Mouse (Mus musculus) bone marrow macrophage, adult 2 months (primary cell): ENCODE measurements around the gene Atp9a. TPM values are rescaled to one million over a fixed set of nuclear protein-coding genes. Genes with fewer than 3 reads are reported as not detected.

Experiments used
- H3K27ac ChIP-seq: 2 replicates; pipeline ENCODE4 v1.5.1; 2012; ENCODE audit warnings: low read depth, low read length; ENCODE audit not compliant: insufficient read depth
- H3K4me1 ChIP-seq: 2 replicates; pipeline ENCODE4 v1.6.1; 2012; ENCODE audit warnings: low read length; ENCODE audit not compliant: control insufficient read depth, insufficient read depth
- H3K4me3 ChIP-seq: 2 replicates; pipeline ENCODE4 v1.5.1; 2012; ENCODE audit warnings: mild to moderate bottlenecking, low read length, moderate library complexity; ENCODE audit not compliant: insufficient read depth
- CTCF ChIP-seq: IDR thresholded peaks from 2 replicates; pipeline ENCODE4 v1.5.1; 2012; ENCODE audit warnings: low read depth, mild to moderate bottlenecking, low read length, moderate library complexity
- POLR2A ChIP-seq: IDR thresholded peaks from 2 replicates; pipeline ENCODE4 v1.6.1; 2012; ENCODE audit warnings: mild to moderate bottlenecking, low read depth, low read length, borderline replicate concordance
- polyA plus RNA-seq: library from polyadenylated mRNA; stranded (reverse); fragments of >200 nt; gene quantifications from 2 replicates; pipeline ENCODE4 v1.2.4, GENCODE M21; 2012; ENCODE audit not compliant: missing spikeins, insufficient read depth, insufficient read length

The Atp9a gene
- polyA plus RNA-seq, 1 experiment = 1.2 TPM

DNA sequence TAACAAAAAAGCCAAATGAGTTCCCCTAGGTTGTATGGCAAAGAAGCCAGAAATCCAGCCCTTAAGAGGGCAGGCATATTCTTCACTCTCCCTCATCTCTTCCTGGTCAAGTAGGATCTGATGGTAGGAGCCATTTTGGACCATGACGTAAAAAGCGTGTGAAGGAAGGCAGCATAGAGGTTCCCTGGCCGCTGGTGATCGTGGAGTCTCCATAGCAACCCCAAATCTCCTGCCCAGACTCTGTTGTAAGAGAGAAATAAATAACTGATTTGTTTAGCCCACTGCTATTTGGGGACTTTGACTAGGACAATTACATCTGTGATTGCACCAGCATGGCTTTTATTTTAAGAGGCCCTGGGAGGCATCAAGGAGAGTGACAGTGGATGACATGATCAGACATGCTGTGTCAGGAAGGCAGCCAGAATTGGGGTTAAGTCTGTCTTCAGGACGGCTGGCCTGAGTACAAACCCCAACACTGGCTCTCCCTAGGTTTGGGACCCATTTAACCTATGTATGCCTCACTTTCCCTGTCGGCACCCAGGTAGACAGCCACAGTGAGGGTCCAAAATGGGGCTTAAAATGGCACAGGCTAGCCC lies 132.5 kb downstream of the Atp9a start:
- Histone ChIP-seq H3K4me3 (no peak overlapping the region), H3K27ac (no peak overlapping the region), H3K4me1 (peaks cover 2% of the 10 kb centered on the region; the same call in 1 of the 2 replicates)
- no peak for TF ChIP-seq POLR2A
- no peak for TF ChIP-seq CTCF

GRCm38 (mm10) chr2:168608125-168608564 lies 134.1 kb downstream of the Atp9a start:
- no peak overlapping the region for H3K4me3 ChIP-seq
- no peak for TF ChIP-seq POLR2A
- TF ChIP-seq CTCF = no peak
- H3K27ac ChIP-seq = no peak overlapping the region
- peaks cover 2% of the 10 kb centered on the region; the same call in 1 of the 2 replicates for H3K4me1 ChIP-seq

DNA sequence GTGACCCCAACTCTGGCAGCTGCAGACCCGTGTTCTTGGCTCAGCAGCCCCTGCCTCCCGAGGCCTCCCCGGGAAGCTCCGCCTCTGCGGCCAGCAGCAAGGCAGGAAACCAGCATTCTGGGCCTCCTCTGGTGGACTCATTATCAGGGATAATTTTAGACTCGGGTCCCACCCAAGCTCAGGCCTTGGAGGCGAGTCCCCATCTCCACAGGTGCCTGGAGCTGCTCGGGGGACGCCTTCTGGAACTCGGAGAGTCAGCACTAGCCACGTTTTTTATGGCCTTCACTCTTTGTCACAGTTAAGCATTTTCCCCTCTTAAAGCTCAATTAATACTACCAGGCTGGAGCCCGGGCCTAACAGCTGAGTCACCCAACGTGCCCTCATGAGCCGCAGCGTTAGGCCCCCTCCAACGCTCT lies 137.5 kb downstream of the Atp9a start:
- Histone ChIP-seq H3K27ac (no peak overlapping the region), H3K4me1 (peaks cover 2% of the 10 kb centered on the region; the same call in 1 of the 2 replicates), H3K4me3 (no peak overlapping the region)
- TF ChIP-seq POLR2A (no peak), CTCF (no peak)

DNA sequence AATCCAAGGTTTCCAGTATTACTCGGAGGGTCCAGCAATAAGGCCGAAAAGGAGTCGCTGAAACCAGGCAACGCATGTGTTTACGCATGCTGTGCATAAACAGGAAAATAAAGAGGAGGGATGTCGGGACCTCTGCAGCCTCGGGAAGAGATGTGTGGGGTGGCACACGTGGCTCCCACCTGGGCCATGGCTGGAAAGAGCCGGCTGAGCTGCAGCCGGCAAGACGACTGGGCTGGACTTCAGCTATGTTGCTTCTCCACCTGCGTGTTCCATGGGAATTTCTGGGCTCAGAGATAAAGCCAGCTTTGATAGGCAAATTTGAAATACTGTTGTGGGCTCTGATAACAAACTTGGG lies 139.8 kb downstream of the Atp9a start:
- Histone ChIP-seq H3K27ac (no peak overlapping the region), H3K4me3 (no peak overlapping the region), H3K4me1 (no peaks in the 10 kb centered on the region)
- TF ChIP-seq CTCF (no peak), POLR2A (no peak)

GRCm38 (mm10) chr2:168601491-168602386 lies 140.5 kb downstream of the Atp9a start, which contains the start of gene Nfatc2:
Gene Nfatc2 (minus strand): TSS chr2:168601657.
- H3K27ac ChIP-seq = no peak within 1 kb of the TSS
- H3K4me1 ChIP-seq = no peaks in the 10 kb centered on the region
- TF ChIP-seq CTCF (no peak), POLR2A (no peak)
- peak within 1 kb of the TSS; percentile 11 for H3K4me3 ChIP-seq

DNA sequence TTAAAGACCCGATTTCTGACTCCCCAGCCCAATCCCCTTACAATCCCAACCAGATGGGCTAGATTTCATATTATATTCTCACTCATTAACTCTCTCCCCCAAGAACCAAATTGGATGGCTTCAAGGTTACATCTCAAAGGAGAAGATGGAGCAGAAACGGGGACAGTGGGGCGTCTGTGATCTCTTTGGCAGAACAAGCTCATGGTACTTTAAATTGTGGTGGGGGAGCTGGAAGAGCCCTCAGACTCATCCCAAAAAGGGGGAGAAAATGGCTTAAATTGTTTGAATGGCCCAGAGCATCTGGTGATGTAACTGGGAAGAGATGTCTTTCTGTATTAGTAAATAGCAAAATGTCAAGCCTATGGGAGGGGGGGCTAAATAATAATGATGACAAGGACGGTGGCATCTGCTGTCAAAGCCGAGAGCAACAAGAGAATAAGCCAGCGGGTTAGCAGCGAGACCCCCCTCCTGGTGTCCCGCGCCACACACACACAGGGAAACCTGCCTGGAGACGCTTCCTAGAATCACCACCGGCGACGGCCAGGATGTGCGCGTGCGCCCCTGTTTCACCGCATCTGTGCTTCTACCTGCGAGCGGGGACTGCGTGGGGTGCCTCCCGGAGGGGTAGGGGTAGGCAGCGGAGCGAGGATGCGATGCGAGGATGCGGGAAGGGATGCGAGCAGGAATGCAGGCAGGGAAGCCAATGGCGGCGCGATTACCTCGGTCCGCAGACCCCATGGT lies 141.3 kb downstream of the Atp9a start:
- no peaks in the 10 kb centered on the region for H3K4me1 ChIP-seq
- H3K4me3 ChIP-seq = peak overlapping the region; percentile 11
- H3K27ac ChIP-seq = no peak overlapping the region
- no peak for TF ChIP-seq CTCF
- no peak for TF ChIP-seq POLR2A

- TF ChIP-seq CTCF = no peak
- TF ChIP-seq POLR2A = no peak
- Histone ChIP-seq H3K4me3 (no peak overlapping the region), H3K27ac (no peak overlapping the region), H3K4me1 (peaks cover 3% of the 10 kb centered on the region)
Observed at GRCm38 (mm10) chr2:168595693-168596092, 146.5 kb downstream of the Atp9a start.

- no peak overlapping the region for H3K27ac ChIP-seq
- peaks cover 7% of the 10 kb centered on the region for H3K4me1 ChIP-seq
- H3K4me3 ChIP-seq = no peak overlapping the region
- no peak for TF ChIP-seq POLR2A
- TF ChIP-seq CTCF = no peak
Observed at GRCm38 (mm10) chr2:168593676-168594075, 148.5 kb downstream of the Atp9a start.

GRCm38 (mm10) chr2:168593004-168593403 lies 149.2 kb downstream of the Atp9a start:
- no peak overlapping the region for H3K4me3 ChIP-seq
- peaks cover 13% of the 10 kb centered on the region for H3K4me1 ChIP-seq
- H3K27ac ChIP-seq = no peak overlapping the region
- peak; percentile 25; the same call in 1 of the 2 replicates for TF ChIP-seq CTCF
- TF ChIP-seq POLR2A = no peak
